Mouse (Mus musculus) neural tube, embryonic 13.5 days (tissue): Measurements from ENCODE around the gene Ripor3. TPM values are rescaled to one million over a fixed set of nuclear protein-coding genes. Genes with fewer than 3 reads are reported as not detected.

Experiments
- ATAC-seq: fragments of 200-750 bp; cut with Nextera tagmentation; 2 replicates; pipeline ENCODE4 v1.8.0; 2017; ENCODE audit warnings: low read depth, mild to moderate bottlenecking, moderate TSS enrichment, moderate library complexity
- H3K27ac ChIP-seq: fragments of 300-500 bp; sonication (generic); replicated peaks from 2 replicates; pipeline ENCODE4 v1.5.1; 2015; ENCODE audit warnings: moderate library complexity, mild to moderate bottlenecking, inconsistent platforms
- H3K27me3 ChIP-seq: fragments of 300-500 bp; sonication (generic); 2 replicates; pipeline ENCODE4 v1.6.1; 2015; ENCODE audit warnings: mild to moderate bottlenecking, inconsistent platforms
- H3K36me3 ChIP-seq: fragments of 300-500 bp; sonication (generic); 2 replicates; pipeline ENCODE4 v1.6.1; 2015; ENCODE audit warnings: mild to moderate bottlenecking, inconsistent platforms
- H3K4me1 ChIP-seq: fragments of 300-500 bp; sonication (generic); replicated peaks from 2 replicates; pipeline ENCODE4 v1.6.1; 2015; ENCODE audit warnings: inconsistent platforms
- H3K4me2 ChIP-seq: fragments of 300-500 bp; sonication (generic); 2 replicates; pipeline ENCODE4 v1.6.1; 2015; ENCODE audit warnings: inconsistent platforms, mild to moderate bottlenecking, moderate library complexity
- H3K4me3 ChIP-seq: fragments of 300-500 bp; sonication (generic); 2 replicates; pipeline ENCODE4 v1.5.1; 2015; ENCODE audit warnings: mild to moderate bottlenecking, inconsistent platforms
- H3K9ac ChIP-seq: fragments of 300-500 bp; sonication (generic); 2 replicates; pipeline ENCODE4 v1.6.1; 2015; ENCODE audit warnings: moderate library complexity, mild to moderate bottlenecking, inconsistent platforms
- H3K9me3 ChIP-seq: fragments of 300-500 bp; sonication (generic); 2 replicates; pipeline ENCODE4 v1.6.1; 2016; ENCODE audit warnings: inconsistent platforms
- WGBS: fragments of 180-500 bp; shearing (Covaris S2); methylation state at CpG from one replicate; pipeline ENCODE4 v1.1.7; 2015; 5-methylcytosine and 5-hydroxymethylcytosine counted together
- polyA plus RNA-seq: library from polyadenylated mRNA; unstranded; fragments of >200 nt; fragmentation: Nextera tagmentation; extraction: Ambion mirVana; gene quantifications from 2 replicates; pipeline ENCODE4 v1.2.1, GENCODE M21; 2015

Ripor3 gene
- polyA plus RNA-seq, 1 experiment from 2014 or later, result 0.61 TPM

GRCm38 (mm10) chr2:167938786-167939185 is 71.6 kb downstream of the Ripor3 start:
- no peak overlapping the region for H3K27ac ChIP-seq

GRCm38 (mm10) chr2:167935956-167936355 is 74.5 kb downstream of the Ripor3 start:
- H3K27ac ChIP-seq, result 0 out of 2 replicates have a peak overlapping the region, but pooled peaks have one; percentile 29
- peak overlapping the region; percentile 3; the same call in 1 of the 2 replicates for H3K4me2 ChIP-seq
- 74% methylated on average over 3 of the region's 3 CpGs for WGBS

More at GRCm38 (mm10) chr2:167938786-167939185, 71.6 kb downstream of the Ripor3 start:
- peaks cover 89% of the 10 kb centered on the region for H3K4me1 ChIP-seq
- H3K4me3 ChIP-seq, result no peak overlapping the region
- no peaks in the 10 kb centered on the region for H3K9me3 ChIP-seq
- H3K27me3 ChIP-seq, result no peaks in the 10 kb centered on the region
- H3K36me3 ChIP-seq, result no peaks in the 10 kb centered on the region
- H3K9ac ChIP-seq, result no peak overlapping the region
- H3K4me2 ChIP-seq, result no peak overlapping the region
- ATAC-seq, result no peak
- 87% methylated on average over 3 of the region's 3 CpGs for WGBS

GRCm38 (mm10) chr2:167933397-167933796 is 77.0 kb downstream of the Ripor3 start:
- peak overlapping the region; percentile 77 for H3K4me2 ChIP-seq
- H3K9ac ChIP-seq, result peak overlapping the region; percentile 95
- peaks cover 48% of the 10 kb centered on the region for H3K4me1 ChIP-seq
- H3K27ac ChIP-seq, result no peak overlapping the region
- no peaks in the 10 kb centered on the region for H3K27me3 ChIP-seq
- ATAC-seq, result no peak
- no peaks in the 10 kb centered on the region for H3K36me3 ChIP-seq
- no peaks in the 10 kb centered on the region for H3K9me3 ChIP-seq
- WGBS, result 49% methylated on average over 7 of the region's 7 CpGs
- peak overlapping the region; percentile 81 for H3K4me3 ChIP-seq

More at GRCm38 (mm10) chr2:167935956-167936355, 74.5 kb downstream of the Ripor3 start:
- no peaks in the 10 kb centered on the region for H3K27me3 ChIP-seq
- H3K4me3 ChIP-seq, result no peak overlapping the region
- H3K9me3 ChIP-seq, result no peaks in the 10 kb centered on the region
- peaks cover 74% of the 10 kb centered on the region for H3K4me1 ChIP-seq
- no peaks in the 10 kb centered on the region for H3K36me3 ChIP-seq
- no peak for ATAC-seq
- H3K9ac ChIP-seq, result 0 out of 2 replicates have a peak overlapping the region, but pooled peaks have one; percentile 38

GRCm38 (mm10) chr2:167932727-167933231 is 77.6 kb downstream of the Ripor3 start:
- H3K27me3 ChIP-seq, result no peaks in the 10 kb centered on the region
- ATAC-seq, result peak; percentile 57
- WGBS, result under 1% methylated on average over 18 of the region's 18 CpGs

GRCm38 (mm10) chr2:167931985-167932726 is 78.3 kb downstream of the Ripor3 start, which contains the start of gene Ptpn1:
Gene Ptpn1 (plus strand): TSS chr2:167932057.
- no peaks in the 10 kb centered on the region for H3K27me3 ChIP-seq
- H3K36me3 ChIP-seq, result no peaks in the 10 kb centered on the region
- no peaks in the 10 kb centered on the region for H3K9me3 ChIP-seq
- ATAC-seq, result peak; percentile 96
- H3K4me1 ChIP-seq, result peaks cover 45% of the 10 kb centered on the region
- peak within 1 kb of the TSS; percentile 95 for H3K9ac ChIP-seq
- under 1% methylated on average over 88 of the region's 99 CpGs for WGBS
- H3K27ac ChIP-seq, result peak within 1 kb of the TSS; percentile 75
- peak within 1 kb of the TSS; percentile 81 for H3K4me3 ChIP-seq
- H3K4me2 ChIP-seq, result peak within 1 kb of the TSS; percentile 77

More at GRCm38 (mm10) chr2:167932727-167933231, 77.6 kb downstream of the Ripor3 start:
- H3K4me3 ChIP-seq, result peak overlapping the region; percentile 81
- H3K4me2 ChIP-seq, result peak overlapping the region; percentile 77
- peaks cover 48% of the 10 kb centered on the region for H3K4me1 ChIP-seq
- peak overlapping the region; percentile 95 for H3K9ac ChIP-seq
- H3K36me3 ChIP-seq, result no peaks in the 10 kb centered on the region
- H3K9me3 ChIP-seq, result no peaks in the 10 kb centered on the region
- peak overlapping the region; percentile 75 for H3K27ac ChIP-seq

GRCm38 (mm10) chr2:167930975-167931374 is 79.4 kb downstream of the Ripor3 start:
- Histone ChIP-seq H3K36me3 (no peaks in the 10 kb centered on the region), H3K4me3 (peak overlapping the region; percentile 81), H3K4me1 (peaks cover 33% of the 10 kb centered on the region), H3K4me2 (no peak overlapping the region), H3K27ac (no peak overlapping the region), H3K9me3 (no peaks in the 10 kb centered on the region), H3K27me3 (no peaks in the 10 kb centered on the region), H3K9ac (0 out of 2 replicates have a peak overlapping the region, but pooled peaks have one; percentile 64)
- 98% methylated on average over 3 of the region's 3 CpGs for WGBS
- no peak for ATAC-seq

Other genes with a start within 250 kb of the Ripor3 start
- gene Ptpn1, start 78.6 kb downstream of the Ripor3 start, polyA plus RNA-seq, result 110 and 113 TPM in 2 replicates
- gene Pard6b, start 70.4 kb upstream of the Ripor3 start, polyA plus RNA-seq, result 7.5 and 9.1 TPM in 2 replicates
- 3.1 and 5.9 TPM in 2 replicates for gene Adnp, start 196.5 kb upstream of the Ripor3 start, polyA plus RNA-seq
- gene Gm20716, start 219.7 kb upstream of the Ripor3 start, polyA plus RNA-seq, result 21.7 and 25.0 TPM in 2 replicates
- 66.2 and 75.9 TPM in 2 replicates for gene Dpm1, start 220.0 kb upstream of the Ripor3 start, polyA plus RNA-seq
- 8.2 and 8.7 TPM in 2 replicates for gene Mocs3, start 220.0 kb upstream of the Ripor3 start, polyA plus RNA-seq